Mouse (Mus musculus) right cerebral cortex, postnatal 36 days (tissue): ENCODE data around the gene Aatf.
A peak's percentile ranks its signal among the peaks of the same experiment; 100 is the strongest.
"Not testable (repeated sequence)": the region's sequence is repeated elsewhere in the genome, so short reads cannot be mapped to it uniquely, and the experiment has no call there.

Experiments
- DNase-seq, 2 experiments: peaks; one replicate each; pipeline ENCODE4 v3.0.0; 2022; ENCODE audit warnings: low spot score in 2 of 2, mixed read lengths in 1 of 2

The Aatf gene

GRCm38 (mm10) chr11:84440402-84440801, 72.9 kb downstream of the Aatf start:
- no peak for DNase-seq

DNA sequence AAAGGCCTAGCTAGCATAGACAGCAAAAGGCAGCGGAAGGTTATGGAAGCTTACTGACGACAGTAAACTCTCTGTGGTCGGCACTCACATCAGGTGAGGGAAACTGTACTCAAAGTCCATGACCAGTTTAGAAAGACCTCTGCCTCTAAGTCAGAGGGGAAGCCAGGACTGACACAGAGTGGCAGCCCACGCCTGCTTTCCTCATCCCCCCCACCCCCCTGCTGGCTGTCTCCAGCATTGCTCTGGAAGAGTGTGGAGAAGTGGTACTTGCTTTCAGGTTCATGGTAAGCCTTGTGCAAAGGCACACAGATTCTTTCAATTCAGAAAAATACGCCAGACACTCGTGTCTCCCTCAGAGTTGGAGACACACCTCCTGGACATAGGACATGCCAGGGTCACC, 78.4 kb downstream of the Aatf start:
- no peak for DNase-seq

GRCm38 (mm10) chr11:84430336-84430735, 83.0 kb downstream of the Aatf start:
- DNase-seq, result no peak

DNA sequence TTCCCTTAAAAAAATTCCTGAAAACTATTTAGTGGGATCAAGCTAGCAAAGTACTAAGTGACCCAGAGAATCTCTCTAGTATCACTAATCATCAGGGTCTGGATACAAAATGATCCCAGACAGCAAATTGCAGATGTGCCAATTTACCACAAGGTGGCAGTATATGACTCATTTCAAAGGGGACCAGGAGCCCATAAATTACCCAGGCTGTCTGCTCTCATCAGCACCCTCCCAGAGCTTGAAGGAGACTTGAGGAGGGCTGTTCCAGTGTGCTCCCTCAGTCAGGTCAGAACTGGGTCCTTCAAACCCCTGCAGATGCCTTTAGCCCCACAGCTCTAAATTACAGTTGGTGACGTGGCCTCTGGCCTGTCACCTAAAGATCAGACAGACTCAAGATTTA, 83.7 kb downstream of the Aatf start:
- peak in 1 of 2 experiments; percentile 18 for DNase-seq

DNA sequence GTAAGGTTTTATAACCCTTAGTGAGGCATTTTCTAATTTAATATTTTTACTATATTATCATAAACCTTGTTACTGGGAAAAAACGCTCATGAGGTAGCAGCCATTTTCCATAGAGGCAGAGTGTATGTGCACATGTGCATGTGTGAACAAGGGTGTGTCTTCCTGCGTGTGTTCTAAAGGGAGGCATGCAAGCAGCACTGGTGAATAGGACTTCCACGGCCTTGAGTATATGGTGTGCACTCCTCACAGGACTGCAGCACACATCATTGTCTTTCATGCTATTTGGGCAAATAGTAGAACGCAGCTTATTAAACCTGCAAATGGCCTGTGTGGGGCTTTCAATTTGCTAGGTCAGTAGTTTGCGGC, 86.7 kb downstream of the Aatf start:
- DNase-seq, result no peak

DNA sequence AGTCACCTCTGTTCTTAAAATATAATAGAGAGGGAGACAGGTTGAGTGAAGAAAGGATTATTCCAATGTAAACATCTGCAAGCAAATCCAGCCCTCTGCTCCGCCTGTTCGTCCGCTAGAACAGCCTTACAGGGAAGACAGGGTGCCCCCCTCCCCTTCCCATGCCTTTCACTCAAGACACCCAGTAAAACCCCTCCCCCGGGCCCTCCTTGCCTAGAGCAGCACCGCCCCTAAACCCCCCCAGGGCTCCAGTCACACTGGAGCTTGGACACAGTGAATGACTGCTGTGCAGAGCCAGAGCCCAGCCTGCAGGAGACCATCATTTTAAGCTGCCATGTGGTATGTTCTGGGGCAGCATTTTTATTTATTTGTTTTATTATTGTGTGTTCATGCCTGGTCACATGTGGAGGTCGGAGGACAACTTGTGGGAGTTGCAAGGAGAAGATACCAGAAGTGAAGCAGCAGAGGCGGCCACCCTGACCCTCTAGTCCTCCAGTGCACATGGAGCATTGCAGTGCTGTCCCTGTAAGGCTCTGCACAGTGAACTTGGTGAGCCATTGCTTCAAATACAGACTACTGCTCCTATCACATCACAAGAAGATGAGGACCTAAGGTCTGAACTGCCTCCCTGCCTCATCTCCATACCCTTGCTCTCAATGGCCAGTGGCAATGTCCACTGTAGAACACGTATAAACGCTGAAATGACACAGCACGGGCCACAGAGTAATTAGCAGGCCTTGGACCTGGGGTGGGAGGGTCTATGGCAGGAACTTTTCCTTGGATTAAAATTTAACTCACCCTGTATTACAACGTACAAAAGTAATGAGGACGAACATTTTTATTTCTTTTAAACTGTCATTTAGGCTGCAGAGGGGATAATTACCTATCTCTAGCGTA, 87.3 kb downstream of the Aatf start:
- DNase-seq, result no peak

- DNase-seq, result no peak
Measured at GRCm38 (mm10) chr11:84420779-84421178, 92.5 kb downstream of the Aatf start.

DNA sequence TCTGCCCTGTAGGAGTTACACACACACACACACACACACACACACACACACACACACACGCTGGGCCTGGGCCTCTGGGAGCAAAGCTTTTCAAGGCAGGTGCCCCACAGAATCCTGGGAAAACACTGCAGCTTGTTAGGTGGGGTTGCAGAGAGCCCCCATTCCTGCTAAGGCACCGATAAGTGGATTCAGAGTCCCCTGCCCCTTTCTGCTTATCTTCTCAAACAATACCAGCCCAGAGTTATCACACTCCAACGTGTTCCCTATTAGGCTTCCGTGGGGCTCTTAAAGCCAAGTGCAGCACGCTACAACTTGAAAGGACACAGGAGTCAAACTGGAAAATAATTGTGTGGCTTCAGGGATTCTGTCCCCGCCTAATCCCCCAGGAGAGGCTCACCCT, 100.2 kb downstream of the Aatf start:
- DNase-seq, result no peak

DNA sequence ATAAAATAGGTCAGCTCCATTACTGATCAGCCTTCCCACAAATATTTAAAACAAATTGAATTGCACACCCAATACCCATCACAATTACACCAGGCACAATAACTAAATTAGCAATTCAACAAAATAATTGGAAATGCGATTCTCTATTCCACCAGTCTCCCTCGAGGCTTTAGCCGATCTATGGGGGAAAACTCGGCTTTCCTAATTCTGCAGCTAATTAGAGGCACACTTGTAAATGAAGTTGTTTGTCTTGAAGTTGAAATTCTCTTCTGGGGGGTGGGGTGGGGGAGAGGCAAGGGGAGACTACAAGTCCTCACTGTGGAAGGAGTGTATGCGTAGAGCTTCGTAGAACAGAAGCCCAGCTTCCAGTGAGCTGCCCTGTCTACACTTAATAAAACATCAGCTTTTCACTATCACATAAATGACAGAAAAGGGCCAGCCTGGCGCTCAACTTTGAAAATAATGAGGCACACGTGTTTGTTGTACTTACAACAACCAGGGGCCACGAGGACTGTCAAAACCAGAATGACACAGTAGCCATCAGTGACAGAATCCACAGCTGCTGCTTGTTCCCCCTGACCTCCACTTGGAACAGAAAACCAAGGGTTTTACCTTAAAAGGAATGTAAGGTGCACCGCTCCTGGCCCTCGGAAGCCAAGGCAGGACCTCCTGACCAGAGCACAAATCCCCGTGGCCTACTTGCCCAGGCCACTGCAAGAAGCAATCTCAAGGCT, 101.0 kb downstream of the Aatf start:
- no peak for DNase-seq

- no peak for DNase-seq
Measured at GRCm38 (mm10) chr11:84411642-84412018, 101.7 kb downstream of the Aatf start.

DNA sequence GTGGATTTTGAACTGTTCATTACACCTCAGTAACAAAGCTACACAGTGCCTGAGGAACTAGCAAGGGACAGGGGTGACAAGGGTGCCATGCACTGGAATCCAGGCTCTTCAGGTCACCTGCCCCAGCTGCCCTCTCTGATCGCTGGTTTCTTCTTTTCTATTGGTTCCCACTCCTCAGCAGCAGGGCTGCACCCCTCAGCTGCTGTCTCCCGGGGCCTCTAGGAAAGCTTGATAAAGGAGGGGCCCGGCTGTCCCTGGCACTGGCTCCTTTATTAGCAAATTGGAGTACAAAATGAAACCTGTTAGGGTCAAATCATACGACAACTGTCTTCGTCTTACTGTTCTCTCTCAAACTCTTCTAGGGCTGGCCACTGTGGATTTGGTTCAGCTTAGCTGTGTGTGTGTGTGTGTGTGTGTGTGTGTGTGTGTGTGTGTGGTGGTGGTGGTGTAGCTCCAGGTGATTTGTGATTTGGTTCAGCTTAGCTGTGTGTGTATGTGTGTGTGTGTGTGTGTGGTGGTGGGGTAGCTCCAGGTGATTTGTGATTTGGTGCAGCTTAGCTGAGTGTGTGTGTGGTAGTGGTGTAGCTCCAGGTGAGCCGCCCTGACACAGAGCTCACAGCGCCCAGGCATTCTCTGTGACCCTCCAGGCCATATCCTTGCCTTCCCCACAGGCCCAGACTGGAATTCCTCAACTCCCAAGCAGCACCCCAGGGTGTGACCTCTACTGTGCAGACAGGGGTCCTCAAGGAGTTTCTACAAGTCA, 102.3 kb downstream of the Aatf start:
- DNase-seq, result no peak

- no peak for DNase-seq
Measured at GRCm38 (mm10) chr11:84410383-84410782, 102.9 kb downstream of the Aatf start.

DNA sequence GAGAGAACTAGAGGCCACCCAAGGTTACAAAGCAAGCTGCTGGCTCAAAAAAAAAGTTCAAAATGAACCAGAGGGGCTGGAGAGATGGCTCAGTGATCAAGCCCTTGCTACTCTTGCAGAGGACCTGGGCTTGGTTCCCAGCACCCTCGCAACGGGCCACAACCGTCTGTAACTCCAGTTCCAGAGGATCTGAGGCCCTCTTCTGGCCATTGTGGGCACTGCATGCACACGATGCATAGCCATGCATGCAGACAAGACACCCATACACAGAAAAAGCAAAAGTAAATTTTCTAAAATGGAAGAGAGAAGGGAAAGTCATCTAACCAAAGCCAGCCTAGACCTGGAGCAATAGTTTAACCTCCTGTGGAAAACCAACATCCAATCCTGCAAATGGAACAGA, 106.6 kb downstream of the Aatf start:
- no peak for DNase-seq

DNA sequence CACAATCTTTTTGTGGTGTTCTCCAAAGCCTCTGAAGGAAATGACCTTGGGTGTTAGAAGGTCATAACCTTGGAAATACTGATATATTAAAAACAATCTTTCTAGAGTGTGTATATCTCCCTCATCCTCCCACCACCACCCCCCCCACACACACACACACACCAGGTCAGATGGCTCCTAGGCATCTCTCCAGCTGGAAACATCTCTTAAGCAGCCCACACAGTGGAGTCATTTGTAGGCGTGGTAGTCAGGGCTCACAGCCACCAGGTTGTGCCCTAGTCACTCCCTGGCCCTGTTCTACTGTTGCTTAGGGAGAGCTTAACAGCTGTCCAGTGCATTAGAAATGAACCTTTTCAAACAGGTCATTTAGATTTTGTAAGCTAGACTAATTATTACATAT, 118.3 kb downstream of the Aatf start:
- DNase-seq, result no peak

- no peak for DNase-seq
Measured at GRCm38 (mm10) chr11:84393571-84393970, 119.8 kb downstream of the Aatf start.

GRCm38 (mm10) chr11:84392066-84392465, 121.3 kb downstream of the Aatf start:
- not testable (repeated sequence) for DNase-seq

- DNase-seq, result no peak
Measured at GRCm38 (mm10) chr11:84391126-84391525, 122.2 kb downstream of the Aatf start.

GRCm38 (mm10) chr11:84389332-84389731, 124.0 kb downstream of the Aatf start:
- DNase-seq, result no peak

DNA sequence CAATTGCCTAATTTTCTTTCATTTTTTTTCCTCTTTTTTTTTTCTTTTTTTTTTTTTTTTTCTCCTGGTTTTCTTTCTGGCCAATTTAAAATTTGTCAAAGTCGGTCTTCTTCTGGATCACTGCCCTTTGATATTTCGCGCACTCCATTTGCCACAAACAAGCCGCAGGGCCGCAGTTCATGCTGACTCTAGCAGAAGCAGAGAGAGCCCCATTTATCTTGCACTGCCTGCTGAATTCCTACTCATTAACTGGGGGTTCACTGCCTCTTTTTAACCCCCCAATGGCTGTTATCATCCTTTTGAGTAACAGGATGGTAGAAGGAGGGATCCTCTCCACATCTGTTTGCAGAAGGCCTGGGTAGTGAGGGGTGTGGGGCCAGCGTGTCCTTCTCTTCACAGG, 129.4 kb downstream of the Aatf start:
- DNase-seq, result no peak

DNA sequence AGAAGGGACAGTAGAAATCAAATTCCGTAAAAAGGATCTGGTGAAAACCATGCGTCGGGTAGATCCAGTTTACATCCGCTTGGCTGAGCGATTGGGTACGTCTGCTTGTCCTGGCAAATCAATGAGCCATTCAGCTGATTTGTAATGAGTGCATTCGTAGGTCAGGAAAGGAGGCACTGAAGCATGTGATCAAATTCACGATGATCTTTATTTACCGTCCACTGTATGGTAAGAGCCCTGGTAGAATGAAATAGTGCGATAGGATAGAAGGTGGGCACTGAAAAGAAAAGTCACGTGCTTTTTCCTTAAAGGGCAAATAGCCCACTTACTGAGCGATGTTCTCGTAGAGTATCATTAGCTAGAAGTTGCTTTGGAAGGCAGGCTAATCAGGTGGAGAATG, 130.9 kb downstream of the Aatf start:
- DNase-seq, result no peak

GRCm38 (mm10) chr11:84376510-84377365, 136.6 kb downstream of the Aatf start:
- DNase-seq, result no peak
